In the genomic region with DNA sequence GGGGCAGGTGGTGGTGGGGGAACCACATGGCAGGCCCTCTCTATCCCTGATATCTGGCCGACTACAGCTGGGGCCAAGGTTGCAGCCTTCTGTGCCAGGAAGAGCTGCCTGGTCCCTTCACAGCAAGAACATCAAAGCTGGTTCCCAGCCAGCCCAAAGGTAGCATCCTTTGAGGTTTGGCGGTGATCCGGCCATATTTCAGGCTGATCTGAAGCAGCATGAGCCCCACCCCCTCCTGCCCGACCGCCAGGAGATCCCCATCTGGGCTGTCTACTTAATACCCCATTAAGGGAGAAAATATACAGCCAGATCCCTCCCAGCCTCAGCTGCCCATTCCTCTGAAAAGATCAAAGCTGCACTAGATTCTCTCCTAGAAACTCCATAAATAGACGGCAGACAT, we compare ENCODE assay signal across 13 mouse cellular contexts. TPM values are rescaled to one million over a fixed set of nuclear protein-coding genes. Genes with fewer than 3 reads are reported as not detected.
DNase-seq lines count a peak whose midpoint lies in the region; ATAC-seq and TF ChIP-seq lines count a peak whose summit lies in the region.
"Had no signal": no experiment of that assay in that cellular context is flagged by ENCODE, and none has a peak within 500 bp of the region (broad histone marks: within the 10 kb centered on the region; RNA-seq: fewer than 3 reads in every experiment).

No protein-coding gene starts in this region.

- peak; percentile 60 to 76 for DNase-seq in cerebellum, postnatal 10 days
- no peak for DNase-seq in cerebellum, adult 11 months
- peak; percentile 52 for DNase-seq in embryo, embryonic 11 days
- peak; percentile 62 for DNase-seq in hindbrain, postnatal 0 days (ENCODE audit: low spot score)
- DNase-seq in midbrain, postnatal 0 days (ENCODE audit: low spot score), result no peak
- DNase-seq in thymus, postnatal 4 days, result no peak
- no peak for DNase-seq in frontal cortex, adult 2 months (ENCODE audit: extremely low spot score in 1 of 2, low spot score in 1 of 2)
- DNase-seq: cerebellum, adult 2 months; heart, postnatal 36 days; right cerebral cortex, postnatal 14 days had no signal

- H3K27ac ChIP-seq in hindbrain, postnatal 0 days, result no peak overlapping the region
- no peak overlapping the region for H3K27ac ChIP-seq in midbrain, postnatal 0 days (ENCODE audit: low read depth, low read length)
- no peak overlapping the region for H3K27ac ChIP-seq in heart, embryonic 11.5 days (ENCODE audit: low read depth, low read length)
- H3K27ac ChIP-seq: kidney, embryonic 15.5 days; stomach, embryonic 15.5 days had no signal

- WGBS in hindbrain, postnatal 0 days, result 22% methylated on average over 6 of the region's 6 CpGs
- WGBS in midbrain, postnatal 0 days, result 13% methylated on average over 6 of the region's 6 CpGs
- WGBS in heart, embryonic 11.5 days (ENCODE audit: insufficient replicate concordance), result 31% methylated on average over 6 of the region's 6 CpGs

- no peak for TF ChIP-seq CTCF in hindbrain, postnatal 0 days (IDR thresholded peaks at IDR 0.05; ENCODE audit: low read depth)
- TF ChIP-seq CTCF in midbrain, postnatal 0 days (IDR thresholded peaks at IDR 0.05), result no peak

- no peak for ATAC-seq in hindbrain, postnatal 0 days
- no peak for ATAC-seq in midbrain, postnatal 0 days (ENCODE audit: low FRiP score)
- no peak for ATAC-seq in heart, embryonic 11.5 days (replicated peaks; ENCODE audit: insufficient number of reproducible peaks, low FRiP score, low TSS enrichment)

- H3K36me3 ChIP-seq in hindbrain, postnatal 0 days (ENCODE audit: insufficient read depth, low read length), result no peaks in the 10 kb centered on the region
- H3K36me3 ChIP-seq in midbrain, postnatal 0 days (ENCODE audit: insufficient read depth, low read length), result no peaks in the 10 kb centered on the region
- no peaks in the 10 kb centered on the region for H3K36me3 ChIP-seq in heart, embryonic 11.5 days (ENCODE audit: control insufficient read depth, insufficient read depth, low read length)
- H3K36me3 ChIP-seq: kidney, embryonic 15.5 days; stomach, embryonic 15.5 days had no signal

- no peaks in the 10 kb centered on the region for H3K9me3 ChIP-seq in hindbrain, postnatal 0 days (ENCODE audit: low read length)
- no peaks in the 10 kb centered on the region for H3K9me3 ChIP-seq in midbrain, postnatal 0 days (ENCODE audit: low read length)
- no peaks in the 10 kb centered on the region for H3K9me3 ChIP-seq in heart, embryonic 11.5 days (replicated peaks; ENCODE audit: control insufficient read depth, low read length)
- H3K9me3 ChIP-seq: kidney, embryonic 15.5 days; stomach, embryonic 15.5 days had no signal

- H3K9ac ChIP-seq in hindbrain, postnatal 0 days (replicated peaks; ENCODE audit: low read length), result no peak overlapping the region
- H3K9ac ChIP-seq in midbrain, postnatal 0 days (replicated peaks; ENCODE audit: low read length, poor library complexity, severe bottlenecking), result 0 out of 2 replicates have a peak overlapping the region, but pooled peaks have one; percentile 24
- H3K9ac ChIP-seq in heart, embryonic 11.5 days (ENCODE audit: low read depth, low read length), result no peak overlapping the region
- H3K9ac ChIP-seq: kidney, embryonic 15.5 days; stomach, embryonic 15.5 days had no signal

- H3K4me1 ChIP-seq in hindbrain, postnatal 0 days (ENCODE audit: insufficient read depth, low read length), result peaks cover 54% of the 10 kb centered on the region
- peaks cover 60% of the 10 kb centered on the region for H3K4me1 ChIP-seq in midbrain, postnatal 0 days (ENCODE audit: insufficient read depth, low read length)
- peaks cover 57% of the 10 kb centered on the region for H3K4me1 ChIP-seq in heart, embryonic 11.5 days (ENCODE audit: control insufficient read depth, insufficient read depth, low read length)

- H3K4me2 ChIP-seq in hindbrain, postnatal 0 days (ENCODE audit: low read depth, low read length), result no peak overlapping the region
- H3K4me2 ChIP-seq in midbrain, postnatal 0 days (ENCODE audit: low read depth, low read length, poor library complexity, severe bottlenecking), result no peak overlapping the region
- H3K4me2 ChIP-seq in heart, embryonic 11.5 days, result no peak overlapping the region
- H3K4me2 ChIP-seq: kidney, embryonic 15.5 days; stomach, embryonic 15.5 days had no signal

- no peaks in the 10 kb centered on the region for H3K27me3 ChIP-seq in hindbrain, postnatal 0 days (ENCODE audit: insufficient read depth, low read length)
- no peaks in the 10 kb centered on the region; the same call in 1 of the 2 replicates for H3K27me3 ChIP-seq in midbrain, postnatal 0 days (ENCODE audit: insufficient read depth, low read length)
- peaks cover 42% of the 10 kb centered on the region for H3K27me3 ChIP-seq in heart, embryonic 11.5 days (ENCODE audit: control insufficient read depth, insufficient read depth, low read length)
- H3K27me3 ChIP-seq: stomach, embryonic 15.5 days had no signal

- no peak overlapping the region for H3K4me3 ChIP-seq in hindbrain, postnatal 0 days (ENCODE audit: low read length)
- no peak overlapping the region for H3K4me3 ChIP-seq in midbrain, postnatal 0 days (ENCODE audit: low read depth, low read length)
- H3K4me3 ChIP-seq in heart, embryonic 11.5 days (ENCODE audit: low read depth, low read length), result no peak overlapping the region
- H3K4me3 ChIP-seq: kidney, embryonic 15.5 days; stomach, embryonic 15.5 days had no signal

RNA-seq across cellular contexts. Expression of gene Tcf20, which starts 59.6 kb away (rescaled TPM):
- total RNA-seq in hindbrain, postnatal 0 days (2014; rRNA removed), result 89.2 and 98.3 TPM in 2 replicates
- polyA plus RNA-seq in hindbrain, postnatal 0 days (2015; fragmentation: Nextera tagmentation; extraction: Ambion mirVana), result 8.6 and 8.8 TPM in 2 replicates
- total RNA-seq in midbrain, postnatal 0 days (2014; rRNA removed), result 125 and 131 TPM in 2 replicates
- 10.6 and 11.8 TPM in 2 replicates for polyA plus RNA-seq in midbrain, postnatal 0 days (2015; fragmentation: Nextera tagmentation; extraction: Ambion mirVana)
- polyA plus RNA-seq in heart, embryonic 11.5 days (2014; fragmentation: Nextera tagmentation; extraction: Ambion mirVana), result 6.7 TPM in 2 replicates
- 31.3 and 38.3 TPM in 2 replicates for polyA plus RNA-seq in frontal cortex, adult 2 months (2012; rRNA removed)

Comparison
In these comparisons a context has a peak if more than half of its experiments do, and no peak if none do; other contexts are left out.
1. DNase-seq: peak in cerebellum, postnatal 10 days (2 of 2), embryo, embryonic 11 days (single experiment) and hindbrain, postnatal 0 days (single experiment); none in cerebellum, adult 11 months (single experiment), midbrain, postnatal 0 days (single experiment), thymus, postnatal 4 days (single experiment) and frontal cortex, adult 2 months (0 of 2).